Mouse (Mus musculus) macrophage (primary cell): ENCODE measurements around the gene Ssbp4. TPM values are rescaled to one million over a fixed set of nuclear protein-coding genes. Genes with fewer than 3 reads are reported as not detected.

Experiments
- H3K27ac ChIP-seq: fragments of 350-480 bp; formaldehyde crosslinking; 2 replicates; pipeline ENCODE4 v1.9.0; 2021
- H3K36me3 ChIP-seq: fragments of 350-480 bp; formaldehyde crosslinking; 2 replicates; pipeline ENCODE4 v1.9.0; 2021; ENCODE audit errors: inconsistent target
- H3K4me3 ChIP-seq: fragments of 350-480 bp; formaldehyde crosslinking; 2 replicates; pipeline ENCODE4 v1.9.0; 2021; ENCODE audit errors: inconsistent target
- H3K79me2 ChIP-seq: fragments of 350-480 bp; formaldehyde crosslinking; 2 replicates; pipeline ENCODE4 v1.9.0; 2021; ENCODE audit errors: inconsistent target
- WGBS: methylation state at CpG from one replicate; pipeline ENCODE4 v1.1.7; 2026; ENCODE audit warnings: inconsistent platforms; ENCODE audit not compliant: missing documents; 5-methylcytosine and 5-hydroxymethylcytosine counted together
- polyA plus RNA-seq: library from polyadenylated mRNA; stranded (reverse); fragments of 250-400 nt; gene quantifications from 3 replicates; pipeline ENCODE4 v1.2.4, GENCODE M21; 2018; ENCODE audit warnings: inconsistent platforms

The Ssbp4 gene
- polyA plus RNA-seq, 1 experiment from 2014 or later = 71.4 TPM

GRCm38 (mm10) chr8:70607898-70608748, 549 bp downstream of the Ssbp4 start:
- Histone ChIP-seq H3K79me2 (peaks cover 56% of the 10 kb centered on the region), H3K4me3 (peak overlapping the region; percentile 83), H3K27ac (peak overlapping the region; percentile 95), H3K36me3 (no peaks in the 10 kb centered on the region; the same call in 1 of the 2 replicates)
- under 1% methylated on average over 81 of the region's 84 CpGs for WGBS

GRCm38 (mm10) chr8:70607603-70607897, 1.1 kb downstream of the Ssbp4 start:
- H3K79me2 ChIP-seq = peaks cover 57% of the 10 kb centered on the region
- WGBS = 21% methylated on average over 6 of the region's 6 CpGs
- peak overlapping the region; percentile 83 for H3K4me3 ChIP-seq
- H3K36me3 ChIP-seq = peaks cover 6% of the 10 kb centered on the region; the same call in 1 of the 2 replicates
- H3K27ac ChIP-seq = peak overlapping the region; percentile 67

- WGBS = 76% methylated on average over 18 of the region's 18 CpGs
- peak overlapping the region; percentile 83 for H3K4me3 ChIP-seq
- peaks cover 63% of the 10 kb centered on the region for H3K79me2 ChIP-seq
- peak overlapping the region; percentile 67 for H3K27ac ChIP-seq
- peaks cover 11% of the 10 kb centered on the region; the same call in 1 of the 2 replicates for H3K36me3 ChIP-seq
Measured at GRCm38 (mm10) chr8:70606780-70607602, 1.7 kb downstream of the Ssbp4 start.

- Histone ChIP-seq H3K79me2 (peaks cover 69% of the 10 kb centered on the region), H3K36me3 (peaks cover 12% of the 10 kb centered on the region; the same call in 1 of the 2 replicates), H3K27ac (no peak overlapping the region), H3K4me3 (no peak overlapping the region)
- 82% methylated on average over 7 of the region's 9 CpGs for WGBS
Measured at GRCm38 (mm10) chr8:70605871-70606779, 2.5 kb downstream of the Ssbp4 start.

- Histone ChIP-seq H3K79me2 (peaks cover 84% of the 10 kb centered on the region), H3K27ac (no peak overlapping the region), H3K4me3 (no peak overlapping the region), H3K36me3 (peaks cover 14% of the 10 kb centered on the region; the same call in 1 of the 2 replicates)
- 98% methylated on average over 7 of the region's 7 CpGs for WGBS
Measured at GRCm38 (mm10) chr8:70604558-70604957, 4.1 kb downstream of the Ssbp4 start.

GRCm38 (mm10) chr8:70602139-70602811, 6.4 kb downstream of the Ssbp4 start:
- Histone ChIP-seq H3K4me3 (no peak overlapping the region), H3K79me2 (peaks cover 75% of the 10 kb centered on the region), H3K27ac (no peak overlapping the region), H3K36me3 (peaks cover 24% of the 10 kb centered on the region)
- 85% methylated on average over 12 of the region's 13 CpGs for WGBS

GRCm38 (mm10) chr8:70601271-70601649, 7.4 kb downstream of the Ssbp4 start:
- Histone ChIP-seq H3K36me3 (peaks cover 24% of the 10 kb centered on the region), H3K79me2 (peaks cover 65% of the 10 kb centered on the region), H3K27ac (peak overlapping the region; percentile 37; the same call in 1 of the 2 replicates), H3K4me3 (no peak overlapping the region)
- 16% methylated on average over 20 of the region's 26 CpGs for WGBS

- H3K4me3 ChIP-seq = no peak overlapping the region
- WGBS = 37% methylated on average over 9 of the region's 10 CpGs
- peak overlapping the region; percentile 37 for H3K27ac ChIP-seq
- H3K36me3 ChIP-seq = peaks cover 24% of the 10 kb centered on the region
- peaks cover 61% of the 10 kb centered on the region for H3K79me2 ChIP-seq
Measured at GRCm38 (mm10) chr8:70600473-70601270, 8.0 kb downstream of the Ssbp4 start.

GRCm38 (mm10) chr8:70599507-70600290, 9.0 kb downstream of the Ssbp4 start:
- peaks cover 24% of the 10 kb centered on the region for H3K36me3 ChIP-seq
- WGBS = 99% methylated on average over 8 of the region's 12 CpGs

GRCm38 (mm10) chr8:70598722-70599121, 9.9 kb downstream of the Ssbp4 start:
- peaks cover 24% of the 10 kb centered on the region for H3K36me3 ChIP-seq
- 90% methylated on average over 9 of the region's 10 CpGs for WGBS

More at GRCm38 (mm10) chr8:70599507-70600290, 9.0 kb downstream of the Ssbp4 start:
- no peak overlapping the region for H3K4me3 ChIP-seq
- H3K27ac ChIP-seq = 0 out of 2 replicates have a peak overlapping the region, but pooled peaks have one; percentile 37
- H3K79me2 ChIP-seq = peaks cover 58% of the 10 kb centered on the region

GRCm38 (mm10) chr8:70598283-70598682, 10.4 kb downstream of the Ssbp4 start:
- Histone ChIP-seq H3K36me3 (peaks cover 24% of the 10 kb centered on the region), H3K4me3 (no peak overlapping the region)
- 80% methylated on average over 24 of the region's 29 CpGs for WGBS

More at GRCm38 (mm10) chr8:70598722-70599121, 9.9 kb downstream of the Ssbp4 start:
- Histone ChIP-seq H3K27ac (no peak overlapping the region), H3K4me3 (no peak overlapping the region), H3K79me2 (peaks cover 48% of the 10 kb centered on the region)

More at GRCm38 (mm10) chr8:70598283-70598682, 10.4 kb downstream of the Ssbp4 start:
- H3K27ac ChIP-seq = no peak overlapping the region
- peaks cover 43% of the 10 kb centered on the region for H3K79me2 ChIP-seq
